Mouse (Mus musculus) ES-Bruce4 (cell line): ENCODE measurements around the gene Jkamp. TPM values are rescaled to one million over a fixed set of nuclear protein-coding genes. Genes with fewer than 3 reads are reported as not detected.

Experiments
- H3K27ac ChIP-seq: 2 replicates; pipeline ENCODE4 v1.5.1; 2012; ENCODE audit warnings: low read length, inconsistent platforms; ENCODE audit not compliant: insufficient read depth
- H3K27me3 ChIP-seq: 2 replicates; pipeline ENCODE4 v1.6.1; 2012; ENCODE audit warnings: mild to moderate bottlenecking, low read length, inconsistent platforms; ENCODE audit not compliant: control insufficient read depth, poor library complexity, insufficient read depth, severe bottlenecking
- H3K36me3 ChIP-seq: 2 replicates; pipeline ENCODE4 v1.6.1; 2012; ENCODE audit warnings: inconsistent platforms, mild to moderate bottlenecking, low read length, moderate library complexity; ENCODE audit not compliant: control insufficient read depth, poor library complexity, insufficient read depth, severe bottlenecking
- H3K4me1 ChIP-seq: one replicate; pipeline ENCODE4 v1.8.1; 2011; ENCODE audit warnings: low read length; ENCODE audit not compliant: control insufficient read depth, insufficient read depth
- H3K4me3 ChIP-seq: 2 replicates; pipeline ENCODE4 v1.5.1; 2011; ENCODE audit warnings: low read depth, mild to moderate bottlenecking, low read length
- H3K9ac ChIP-seq: 2 replicates; pipeline ENCODE4 v1.6.1; 2012; ENCODE audit warnings: low read depth, mild to moderate bottlenecking, inconsistent platforms; ENCODE audit not compliant: poor library complexity, severe bottlenecking
- H3K9me3 ChIP-seq: replicated peaks from 2 replicates; pipeline ENCODE4 v1.6.1; 2012; ENCODE audit warnings: mild to moderate bottlenecking, low read length, inconsistent platforms; ENCODE audit not compliant: control insufficient read depth, poor library complexity, insufficient read depth, severe bottlenecking
- CTCF ChIP-seq: IDR thresholded peaks from one replicate; pipeline ENCODE4 v1.8.1; 2011; ENCODE audit warnings: low read depth, low read length
- EP300 ChIP-seq: IDR thresholded peaks from 2 replicates; pipeline ENCODE4 v1.6.1; 2011; ENCODE audit warnings: low read depth, low read length; ENCODE audit not compliant: insufficient read depth
- POLR2A ChIP-seq: IDR thresholded peaks from one replicate; pipeline ENCODE4 v1.8.1; 2011; ENCODE audit warnings: low read length; ENCODE audit not compliant: insufficient read depth
- polyA plus RNA-seq: library from polyadenylated mRNA; stranded (reverse); fragments of >200 nt; gene quantifications from 2 replicates; pipeline ENCODE4 v1.2.4, GENCODE M21; 2011; ENCODE audit warnings: low read depth; ENCODE audit not compliant: missing spikeins, insufficient read depth, insufficient read length

Gene Jkamp
- polyA plus RNA-seq, 1 experiment: 42.1 TPM

DNA sequence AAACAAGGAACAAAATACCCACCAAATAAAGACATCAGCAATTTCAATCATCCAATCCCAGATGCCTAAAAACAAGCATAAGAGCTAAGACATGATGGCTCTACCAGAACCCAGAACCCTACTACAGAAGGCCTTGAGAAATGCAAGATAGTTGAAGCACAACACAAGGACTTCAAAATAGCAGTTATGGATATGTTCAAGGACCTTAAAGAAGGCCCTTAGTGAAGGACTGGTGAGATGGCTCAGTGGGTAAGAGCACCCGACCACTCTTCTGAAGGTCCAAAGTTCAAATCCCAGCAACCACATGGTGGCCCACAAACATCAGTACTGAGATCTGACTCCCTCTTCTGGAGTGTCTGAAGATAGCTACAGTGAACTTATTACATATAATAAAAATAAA, 27.6 kb upstream of the Jkamp start:
- Histone ChIP-seq H3K4me1 (no peaks in the 10 kb centered on the region), H3K27ac (no peak overlapping the region), H3K9me3 (no peaks in the 10 kb centered on the region), H3K27me3 (no peaks in the 10 kb centered on the region), H3K9ac (no peak overlapping the region), H3K36me3 (no peaks in the 10 kb centered on the region), H3K4me3 (no peak overlapping the region)
- no peak for TF ChIP-seq CTCF

DNA sequence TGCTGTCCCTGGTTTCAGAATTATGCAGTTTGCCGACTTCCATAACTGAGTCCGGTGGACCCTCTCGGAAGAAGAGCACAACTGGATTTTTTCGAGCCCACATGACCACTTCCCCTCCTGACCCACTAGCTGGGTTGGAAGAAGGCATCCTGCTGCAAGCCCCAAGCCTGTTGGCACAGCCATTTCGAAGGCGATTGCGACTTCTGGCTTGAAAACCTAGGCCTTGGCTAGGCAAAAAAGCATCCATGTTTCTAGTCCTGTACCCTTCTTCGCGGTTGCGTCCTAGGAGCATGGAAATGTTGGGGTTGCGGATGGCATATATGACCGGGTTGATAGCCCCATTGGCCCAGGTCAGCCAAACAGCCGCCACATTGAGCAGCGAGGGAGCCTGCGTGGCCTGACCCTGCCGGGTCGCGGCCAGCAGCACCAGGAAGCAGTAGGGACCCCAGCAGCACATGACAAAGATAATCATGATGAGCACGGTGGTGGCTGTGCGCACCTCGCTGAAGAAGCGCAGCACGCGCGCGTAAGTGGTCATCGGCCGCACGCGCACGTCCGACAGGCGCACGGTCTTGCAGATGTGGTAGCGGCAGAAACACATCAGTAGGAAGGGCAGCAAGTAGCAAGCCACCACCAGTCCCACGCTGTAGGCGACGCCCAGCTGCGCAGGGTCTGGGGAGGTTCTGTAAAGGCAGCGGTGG, 15.6 kb upstream of the Jkamp start:
- H3K4me1 ChIP-seq: no peaks in the 10 kb centered on the region
- TF ChIP-seq CTCF (no peak), POLR2A (no peak), EP300 (no peak)

DNA sequence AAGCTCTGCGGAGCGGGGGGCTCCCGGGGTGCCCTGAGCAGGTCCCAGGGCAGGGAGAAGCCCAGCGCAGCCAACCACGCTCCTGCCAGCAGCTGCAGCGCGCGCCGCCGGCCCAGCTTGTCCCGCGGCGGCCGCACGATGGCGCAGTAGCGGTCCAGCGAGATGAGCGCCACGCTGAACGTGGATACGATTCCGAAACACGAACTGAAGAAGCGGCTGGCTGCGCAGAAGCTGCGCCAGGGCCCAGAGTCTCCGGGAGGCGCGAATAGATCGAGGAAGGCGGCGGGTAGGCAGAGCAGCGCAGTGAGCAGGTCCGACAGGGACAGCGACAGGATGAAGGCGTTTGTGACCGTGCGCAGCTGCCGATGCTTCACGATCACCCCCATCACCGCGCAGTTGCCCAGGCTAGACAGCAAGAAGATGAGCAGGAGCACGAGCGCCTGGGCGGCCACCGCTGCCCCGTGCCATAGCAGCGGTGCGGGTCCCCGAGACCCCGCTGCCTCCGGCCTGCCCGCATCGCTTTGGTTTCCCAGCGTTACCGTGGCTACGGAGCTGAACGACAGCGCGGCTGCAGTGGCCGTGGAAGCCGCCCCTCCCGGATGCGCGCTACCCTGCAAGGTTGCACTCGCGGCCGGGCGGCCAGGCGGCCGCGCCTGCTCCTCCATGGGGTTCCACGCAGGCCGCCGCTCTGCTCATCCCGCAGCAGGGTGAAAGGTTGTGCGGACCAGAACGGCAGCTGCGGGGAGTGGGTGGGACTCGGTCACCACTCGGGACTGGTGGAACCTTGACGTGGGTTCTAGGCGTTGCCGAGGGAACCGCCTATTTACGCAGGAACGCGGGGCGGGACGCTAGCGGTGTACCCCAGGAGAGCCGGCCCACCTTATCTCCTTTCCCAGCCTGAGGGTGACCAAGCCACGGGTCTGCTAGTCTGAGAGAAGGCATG, 14.8 kb upstream of the Jkamp start, which contains the start of gene Gpr135:
Gene Gpr135 (minus strand): TSS at position 799 of the 943 bp plus-strand sequence.
- Histone ChIP-seq H3K9ac (peak within 1 kb of the TSS; percentile 44), H3K4me3 (peak within 1 kb of the TSS; percentile 76), H3K9me3 (no peaks in the 10 kb centered on the region), H3K27me3 (no peaks in the 10 kb centered on the region), H3K27ac (no peak within 1 kb of the TSS), H3K36me3 (no peaks in the 10 kb centered on the region), H3K4me1 (no peaks in the 10 kb centered on the region)
- TF ChIP-seq CTCF: peak; percentile 75
- TF ChIP-seq EP300: no peak
- TF ChIP-seq POLR2A: no peak

More for the DNA sequence above, 15.6 kb upstream of the Jkamp start:
- peak overlapping the region; percentile 76 for H3K4me3 ChIP-seq
- H3K27ac ChIP-seq: no peak overlapping the region
- no peaks in the 10 kb centered on the region for H3K27me3 ChIP-seq
- no peaks in the 10 kb centered on the region for H3K9me3 ChIP-seq
- H3K36me3 ChIP-seq: no peaks in the 10 kb centered on the region
- H3K9ac ChIP-seq: peak overlapping the region; percentile 44

DNA sequence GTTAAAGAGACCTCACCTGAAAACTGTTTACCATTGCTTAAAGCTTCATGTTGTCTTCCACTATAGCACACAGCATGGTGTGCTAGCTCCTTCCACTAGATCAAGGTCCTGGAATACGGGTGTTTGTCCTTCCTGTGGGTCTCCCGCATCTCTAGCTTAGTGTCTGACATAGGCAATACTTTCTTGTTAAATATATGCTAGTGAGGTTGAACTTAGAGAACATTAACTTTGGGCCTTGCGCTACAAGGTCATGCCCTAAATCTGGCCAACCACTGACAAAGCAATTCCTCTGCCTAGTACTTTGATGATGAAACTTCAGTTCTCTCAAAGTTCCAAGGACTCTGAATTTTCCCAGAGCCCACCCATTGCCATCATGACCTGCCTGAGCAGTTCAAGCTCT, 7.1 kb upstream of the Jkamp start:
- TF ChIP-seq CTCF (no peak), EP300 (no peak), POLR2A (no peak)
- Histone ChIP-seq H3K36me3 (peaks cover 3% of the 10 kb centered on the region; the same call in 1 of the 2 replicates), H3K4me1 (no peaks in the 10 kb centered on the region), H3K27me3 (no peaks in the 10 kb centered on the region), H3K9ac (no peak overlapping the region), H3K4me3 (no peak overlapping the region), H3K9me3 (no peaks in the 10 kb centered on the region), H3K27ac (no peak overlapping the region)

DNA sequence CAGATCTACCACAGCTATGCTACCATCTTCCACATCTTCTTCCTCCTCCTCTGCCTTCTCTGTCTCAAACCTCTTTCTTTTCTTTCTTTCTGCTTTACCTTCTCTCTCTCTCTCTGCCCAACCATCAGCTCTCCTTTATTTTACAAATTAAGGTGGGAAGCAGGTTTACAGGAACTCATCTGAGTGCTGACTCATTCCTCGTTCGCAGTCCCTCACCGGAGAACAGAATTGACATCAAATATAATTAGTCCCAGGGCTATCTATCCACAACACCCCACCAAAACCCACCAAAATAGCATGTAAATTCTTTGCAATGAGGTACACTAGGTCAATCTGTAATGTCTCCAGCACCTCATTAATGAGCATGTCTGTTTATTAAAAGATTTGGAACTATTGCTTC, 3.4 kb upstream of the Jkamp start:
- Histone ChIP-seq H3K4me3 (peak overlapping the region; percentile 31), H3K36me3 (no peaks in the 10 kb centered on the region), H3K27ac (peak overlapping the region; percentile 35), H3K9ac (peak overlapping the region; percentile 81), H3K27me3 (no peaks in the 10 kb centered on the region), H3K4me1 (no peaks in the 10 kb centered on the region), H3K9me3 (no peaks in the 10 kb centered on the region)
- TF ChIP-seq POLR2A (no peak), EP300 (no peak), CTCF (no peak)

DNA sequence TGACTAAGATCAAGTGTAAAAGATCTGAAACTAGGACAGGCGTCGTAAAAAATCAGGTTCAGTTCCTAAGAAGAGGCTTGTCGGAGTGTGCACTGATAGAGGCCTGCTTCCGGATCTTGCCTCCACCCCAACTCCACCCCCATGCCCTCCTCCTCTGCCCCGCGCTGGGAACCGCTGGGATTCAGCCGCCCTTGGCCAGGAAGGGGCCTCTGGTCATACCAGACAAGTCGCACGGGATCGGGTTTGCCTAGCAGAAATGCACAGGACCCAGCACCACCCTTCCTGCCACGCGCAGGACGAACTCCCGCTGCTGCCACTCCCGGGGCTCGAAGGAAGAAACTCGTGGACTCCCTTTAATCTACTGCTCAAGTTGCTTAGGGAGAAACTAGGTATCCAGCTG, 3.0 kb upstream of the Jkamp start:
- Histone ChIP-seq H3K4me3 (peak overlapping the region; percentile 31), H3K27ac (peak overlapping the region; percentile 35)

More for the DNA sequence above, 3.0 kb upstream of the Jkamp start:
- Histone ChIP-seq H3K9me3 (no peaks in the 10 kb centered on the region), H3K4me1 (no peaks in the 10 kb centered on the region), H3K36me3 (no peaks in the 10 kb centered on the region), H3K9ac (peak overlapping the region; percentile 81), H3K27me3 (no peaks in the 10 kb centered on the region)
- TF ChIP-seq EP300 (0 out of 2 replicates have a peak, but pooled peaks have one; percentile 60), CTCF (no peak), POLR2A (no peak)
